In the genomic region with DNA sequence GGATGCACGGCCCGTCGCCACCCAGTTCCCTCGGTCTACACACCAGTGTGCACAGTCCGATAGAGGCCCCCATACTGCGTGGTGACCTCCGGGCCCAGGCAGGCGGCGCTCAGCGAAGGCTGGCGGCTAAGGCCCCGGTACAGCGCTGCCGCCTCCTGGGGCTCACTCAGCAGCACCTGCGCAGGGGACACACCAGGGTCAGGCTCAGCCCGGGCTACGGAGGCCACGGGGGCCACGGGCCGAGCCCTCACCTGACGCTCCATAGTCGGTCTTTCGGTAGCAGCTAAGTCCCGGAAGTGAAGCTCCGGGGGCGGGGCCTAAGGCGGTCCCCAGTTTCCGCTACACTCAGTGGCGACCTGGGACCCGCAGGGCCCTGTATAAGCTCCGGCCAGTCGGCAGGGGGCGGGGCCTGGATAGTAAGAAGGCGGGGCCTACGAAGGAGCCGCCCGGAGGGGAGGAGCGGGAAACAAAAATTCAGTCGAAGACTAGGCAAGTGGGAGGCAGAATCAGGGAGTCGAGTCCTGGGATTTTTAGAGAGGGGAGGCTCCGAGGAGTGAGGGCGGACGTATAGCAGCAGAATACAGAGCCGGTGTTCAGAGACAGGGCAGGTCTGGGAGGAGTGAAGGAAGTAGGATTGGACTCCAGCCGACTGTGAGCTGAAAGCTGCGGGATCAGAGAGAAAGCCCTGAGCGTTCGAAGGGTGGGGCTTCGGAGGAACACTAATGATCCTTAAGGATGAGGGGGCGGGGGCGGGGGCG, we compare ENCODE assay signal across 8 mouse cellular contexts. TPM values are rescaled to one million over a fixed set of nuclear protein-coding genes. Genes with fewer than 3 reads are reported as not detected.
DNase-seq lines count a peak whose midpoint lies in the region; ATAC-seq and TF ChIP-seq lines count a peak whose summit lies in the region.

Gene Apeh, minus strand, starts transcription at position 423 of the 758 bp plus-strand sequence.

- no peak within 1 kb of the TSS for H3K27ac ChIP-seq in cortical plate, adult 2 months (ENCODE audit: insufficient read depth, low read length)

- peaks cover 41% of the 10 kb centered on the region for H3K36me3 ChIP-seq in megakaryocyte, embryonic 14.5 days (replicated peaks; ENCODE audit: low read length)

- H3K27me3 ChIP-seq in megakaryocyte, embryonic 14.5 days (replicated peaks) = peaks cover 2% of the 10 kb centered on the region

- DNase-seq in gastrocnemius, adult 8-10 months (ENCODE audit: low spot score in 2 of 2) = peak; percentile 95
- DNase-seq in hindlimb bud, embryonic 11.5 days (ENCODE audit: extremely low spot score, low read depth, low spot score) = peak; percentile 77
- DNase-seq in left cerebral cortex, adult 8-10 months (ENCODE audit: low spot score in 2 of 2) = peak; percentile 73 to 88
- DNase-seq in right cerebral cortex, postnatal 10 days (ENCODE audit: low spot score in 2 of 2) = peak; percentile 93 to 94
- peak; percentile 94 for DNase-seq in urinary bladder, postnatal 25 days (ENCODE audit: low spot score)

- peaks cover 4% of the 10 kb centered on the region; the same call in 1 of the 2 replicates for H3K4me1 ChIP-seq in cortical plate, adult 2 months (ENCODE audit: control insufficient read depth, insufficient read depth, low read length)
- peaks cover 30% of the 10 kb centered on the region for H3K4me1 ChIP-seq in megakaryocyte, embryonic 14.5 days

- ATAC-seq in activated CD4-positive, CD25-positive, alpha-beta regulatory T cell, adult 4 months = peak; percentile 94

- peak; percentile 28; the same call in 1 of the 2 replicates for TF ChIP-seq POLR2A in cortical plate, adult 2 months (IDR thresholded peaks at IDR 0.05; ENCODE audit: extremely low read depth, insufficient read depth, low read length)

- H3K9me3 ChIP-seq in megakaryocyte, embryonic 14.5 days = no peaks in the 10 kb centered on the region

- H3K4me3 ChIP-seq in cortical plate, adult 2 months (ENCODE audit: insufficient read depth, low read length) = peak within 1 kb of the TSS; percentile 31
- peak within 1 kb of the TSS; percentile 98 for H3K4me3 ChIP-seq in megakaryocyte, embryonic 14.5 days (replicated peaks)

- no peak for TF ChIP-seq CTCF in cortical plate, adult 2 months (IDR thresholded peaks at IDR 0.05; ENCODE audit: extremely low read depth, insufficient read depth, low read length)

RNA-seq across cellular contexts. Expression of gene Apeh, which starts in this region (rescaled TPM):
- 10 to 100 TPM; 39.4 to 45.0 TPM for polyA plus RNA-seq in activated CD4-positive, CD25-positive, alpha-beta regulatory T cell, adult 4 months (2017; shearing (Covaris generic))
- 26.1 TPM in 2 replicates for polyA plus RNA-seq in cortical plate, adult 2 months (2012; rRNA removed)
- total RNA-seq in gastrocnemius, adult 8-10 months (2022) = 10 to 100 TPM; 29.4 to 43.5 (median 33.6) TPM
- total RNA-seq in left cerebral cortex, adult 8-10 months (2022) = 10 to 100 TPM; 34.9 to 41.9 (median 39.3) TPM
- polyA plus RNA-seq in megakaryocyte, embryonic 14.5 days (2012; ENCODE audit: insufficient read depth, low replicate concordance) = 13.0 and 26.5 TPM in 2 replicates
